Mouse (Mus musculus) kidney, postnatal 0 days (tissue): ENCODE data around the gene Tmem167b. TPM values are rescaled to one million over a fixed set of nuclear protein-coding genes. Genes with fewer than 3 reads are reported as not detected.
"Not testable (repeated sequence)": the region's sequence is repeated elsewhere in the genome, so short reads cannot be mapped to it uniquely, and the experiment has no call there.

Source experiments
- ATAC-seq: fragments of 200-750 bp; cut with Nextera tagmentation; replicated peaks from 2 replicates; pipeline ENCODE4 v1.8.0; 2017; ENCODE audit warnings: low read depth, moderate number of reproducible peaks, moderate TSS enrichment, moderate library complexity; ENCODE audit not compliant: low FRiP score
- DNase-seq: peaks from one replicate; pipeline ENCODE4 v3.0.0-alpha.2; 2016; ENCODE audit warnings: low spot score
- H3K27ac ChIP-seq: fragments of 300-500 bp; sonication (generic); 2 replicates; pipeline ENCODE4 v1.5.1; 2014; ENCODE audit warnings: mild to moderate bottlenecking
- H3K27me3 ChIP-seq: fragments of 300-500 bp; sonication (generic); 2 replicates; pipeline ENCODE4 v1.6.1; 2014; ENCODE audit warnings: low read length, mixed read lengths; ENCODE audit not compliant: insufficient read depth
- H3K36me3 ChIP-seq: fragments of 300-500 bp; sonication (generic); 2 replicates; pipeline ENCODE4 v1.6.1; 2014; ENCODE audit warnings: low read length, mixed read lengths; ENCODE audit not compliant: insufficient read depth
- H3K4me1 ChIP-seq: fragments of 300-500 bp; sonication (generic); replicated peaks from 2 replicates; pipeline ENCODE4 v1.6.1; 2014; ENCODE audit warnings: antibody characterized with exemption, low read length, mixed read lengths; ENCODE audit not compliant: insufficient read depth
- H3K4me2 ChIP-seq: fragments of 300-500 bp; sonication (generic); 2 replicates; pipeline ENCODE4 v1.6.1; 2014; ENCODE audit warnings: mild to moderate bottlenecking, low read length, moderate library complexity, mixed read lengths
- H3K4me3 ChIP-seq: fragments of 300-500 bp; sonication (generic); replicated peaks from 2 replicates; pipeline ENCODE4 v1.5.1; 2014; ENCODE audit warnings: low read depth, low read length
- H3K9ac ChIP-seq: fragments of 300-500 bp; sonication (generic); 2 replicates; pipeline ENCODE4 v1.6.1; 2014; ENCODE audit warnings: low read depth, low read length
- H3K9me3 ChIP-seq: fragments of 300-500 bp; sonication (generic); replicated peaks from 2 replicates; pipeline ENCODE4 v1.6.1; 2016; ENCODE audit warnings: low read length, inconsistent platforms, mixed read lengths
- CTCF ChIP-seq: IDR thresholded peaks from 2 replicates; pipeline ENCODE4 v1.5.1; 2016; ENCODE audit warnings: antibody characterized with exemption, low read depth, mild to moderate bottlenecking, moderate library complexity
- WGBS: fragments of 180-500 bp; shearing (Covaris S2); extraction: QIAGEN DNeasy Blood & Tissue Kit; methylation state at CpG from one replicate; pipeline ENCODE4 v1.1.7; 2014; 5-methylcytosine and 5-hydroxymethylcytosine counted together
- polyA plus RNA-seq: library from polyadenylated mRNA; unstranded; fragments of >200 nt; fragmentation: Nextera tagmentation; extraction: Ambion mirVana; gene quantifications from 2 replicates; pipeline ENCODE4 v1.2.1, GENCODE M21; 2015

The Tmem167b gene
- polyA plus RNA-seq, 1 experiment from 2014 or later: 33.5 TPM

GRCm38 (mm10) chr3:108584580-108584979, 22.3 kb upstream of the Tmem167b start:
- Histone ChIP-seq H3K27ac (no peak overlapping the region), H3K4me2 (no peak overlapping the region), H3K9ac (no peak overlapping the region), H3K9me3 (no peaks in the 10 kb centered on the region), H3K4me3 (no peak overlapping the region), H3K27me3 (no peaks in the 10 kb centered on the region), H3K4me1 (no peaks in the 10 kb centered on the region), H3K36me3 (no peaks in the 10 kb centered on the region)
- 71% methylated on average over 4 of the region's 4 CpGs for WGBS
- no peak for ATAC-seq
- no peak for TF ChIP-seq CTCF
- DNase-seq: no peak

- DNase-seq: no peak
- no peaks in the 10 kb centered on the region for H3K9me3 ChIP-seq
- no peak overlapping the region for H3K9ac ChIP-seq
- ATAC-seq: no peak
- H3K27me3 ChIP-seq: no peaks in the 10 kb centered on the region
- no peaks in the 10 kb centered on the region for H3K36me3 ChIP-seq
- H3K27ac ChIP-seq: no peak overlapping the region
- no peak overlapping the region for H3K4me3 ChIP-seq
- no peak overlapping the region for H3K4me2 ChIP-seq
- WGBS: 84% methylated on average over 5 of the region's 5 CpGs
- peaks cover 9% of the 10 kb centered on the region for H3K4me1 ChIP-seq
- TF ChIP-seq CTCF: no peak
Measured at GRCm38 (mm10) chr3:108574018-108574417, 11.8 kb upstream of the Tmem167b start.

GRCm38 (mm10) chr3:108572309-108573010, 10.2 kb upstream of the Tmem167b start:
- Histone ChIP-seq H3K27me3 (no peaks in the 10 kb centered on the region), H3K27ac (no peak overlapping the region), H3K4me2 (peak overlapping the region; percentile 68), H3K9me3 (no peaks in the 10 kb centered on the region), H3K4me3 (peak overlapping the region; percentile 67), H3K9ac (peak overlapping the region; percentile 68), H3K36me3 (no peaks in the 10 kb centered on the region), H3K4me1 (peaks cover 9% of the 10 kb centered on the region)
- DNase-seq (no peak), ATAC-seq (no peak)
- 41% methylated on average over 18 of the region's 18 CpGs for WGBS
- TF ChIP-seq CTCF: no peak

DNA sequence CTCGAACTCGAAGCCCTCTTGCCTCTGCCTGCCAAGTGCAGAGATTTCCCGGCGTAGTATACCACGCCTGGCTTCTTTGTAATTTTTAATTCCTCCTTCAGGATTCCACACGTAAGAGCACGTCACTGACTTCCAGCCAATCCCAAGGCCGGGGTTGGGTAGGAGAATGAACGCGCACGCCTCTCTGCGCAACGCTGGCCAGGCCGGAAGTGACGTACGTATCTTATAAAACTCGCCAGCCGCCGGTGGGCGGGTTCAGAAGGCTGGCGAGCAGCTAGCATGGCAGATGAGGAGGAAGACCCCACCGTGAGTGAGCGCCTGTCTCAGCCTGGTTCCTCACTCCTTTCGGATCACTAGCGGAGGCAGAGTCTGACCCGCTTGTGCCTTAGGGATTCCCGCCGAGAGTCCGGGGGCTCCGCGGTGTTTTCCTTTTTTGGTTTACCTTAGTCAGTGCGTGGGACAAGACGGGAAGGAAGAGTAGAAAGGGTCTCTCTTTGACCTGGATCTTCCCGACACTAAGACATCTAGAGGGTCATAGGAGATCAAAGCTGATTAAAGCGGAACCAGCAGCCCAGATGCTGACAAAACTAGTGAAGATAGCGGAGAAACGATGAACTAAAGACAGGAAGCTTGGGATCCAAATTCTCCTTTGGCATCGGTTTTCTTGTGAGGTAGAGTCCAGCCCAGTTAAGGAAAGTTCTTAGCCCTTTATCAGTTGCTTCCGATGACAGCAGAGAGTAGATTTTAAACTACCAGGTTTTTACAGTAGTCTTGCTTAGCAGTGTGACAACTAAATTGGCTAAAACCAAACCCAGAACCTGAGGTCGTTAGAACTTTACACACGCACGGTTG, 9.4 kb upstream of the Tmem167b start, which contains the start of gene Taf13:
Gene Taf13, plus strand, starts transcription at position 256 of the 852 bp plus-strand sequence.
- Histone ChIP-seq H3K36me3 (no peaks in the 10 kb centered on the region), H3K4me1 (peaks cover 9% of the 10 kb centered on the region), H3K27me3 (no peaks in the 10 kb centered on the region), H3K9me3 (no peaks in the 10 kb centered on the region), H3K4me3 (peak within 1 kb of the TSS; percentile 67), H3K4me2 (peak within 1 kb of the TSS; percentile 68), H3K27ac (0 out of 2 replicates have a peak within 1 kb of the TSS, but pooled peaks have one; percentile 48), H3K9ac (peak within 1 kb of the TSS; percentile 68)
- ATAC-seq (peak; percentile 99), DNase-seq (peak; percentile 98)
- under 1% methylated on average over 42 of the region's 42 CpGs for WGBS
- TF ChIP-seq CTCF: no peak

DNA sequence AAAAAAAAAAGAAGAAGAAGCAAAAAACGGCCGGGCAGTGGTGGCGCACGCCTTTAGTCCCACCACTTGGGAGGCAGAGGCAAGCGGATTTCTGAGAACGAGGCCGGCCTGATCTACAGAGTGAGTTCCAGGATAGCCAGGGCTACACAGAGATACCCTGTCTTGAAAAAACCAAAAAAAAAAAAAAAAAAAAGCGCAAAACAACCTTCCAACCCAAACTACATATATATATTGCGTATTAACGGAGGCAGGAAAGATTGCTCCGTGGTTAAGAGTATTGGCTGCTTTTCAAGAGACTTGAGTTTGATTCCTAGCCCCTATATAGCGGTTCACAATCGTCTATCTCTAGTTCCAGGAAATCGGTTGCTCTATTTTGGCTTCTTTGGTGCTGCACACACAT, 8.5 kb upstream of the Tmem167b start:
- Histone ChIP-seq H3K36me3 (no peaks in the 10 kb centered on the region), H3K9ac (no peak overlapping the region), H3K4me3 (no peak overlapping the region), H3K4me2 (peak overlapping the region; percentile 68; the same call in 1 of the 2 replicates), H3K9me3 (no peaks in the 10 kb centered on the region), H3K4me1 (peaks cover 9% of the 10 kb centered on the region), H3K27ac (no peak overlapping the region), H3K27me3 (no peaks in the 10 kb centered on the region)
- DNase-seq (no peak), ATAC-seq (no peak)
- no peak for TF ChIP-seq CTCF
- 88% methylated on average over 14 of the region's 14 CpGs for WGBS

GRCm38 (mm10) chr3:108569636-108570035, 7.4 kb upstream of the Tmem167b start:
- H3K9me3 ChIP-seq: not testable (repeated sequence)

More at GRCm38 (mm10) chr3:108569636-108570035, 7.4 kb upstream of the Tmem167b start:
- not testable (repeated sequence) for DNase-seq, H3K27ac ChIP-seq, H3K4me1 ChIP-seq, H3K27me3 ChIP-seq, H3K9ac ChIP-seq, ATAC-seq, H3K4me3 ChIP-seq, H3K4me2 ChIP-seq, H3K36me3 ChIP-seq
- 52% methylated on average over 2 of the region's 3 CpGs for WGBS
